Mouse (Mus musculus) spleen, postnatal 0 days (tissue): ENCODE results near the gene Idh3b. TPM values are rescaled to one million over a fixed set of nuclear protein-coding genes. Genes with fewer than 3 reads are reported as not detected.

Experiments
- polyA plus RNA-seq: library from polyadenylated mRNA; unstranded; fragments of >200 nt; fragmentation: Nextera tagmentation; extraction: Ambion mirVana; gene quantifications from 2 replicates; pipeline ENCODE4 v1.2.1, GENCODE M21; 2015

Gene Idh3b
- polyA plus RNA-seq: 84.4 and 94.5 TPM in 2 replicates

DNA sequence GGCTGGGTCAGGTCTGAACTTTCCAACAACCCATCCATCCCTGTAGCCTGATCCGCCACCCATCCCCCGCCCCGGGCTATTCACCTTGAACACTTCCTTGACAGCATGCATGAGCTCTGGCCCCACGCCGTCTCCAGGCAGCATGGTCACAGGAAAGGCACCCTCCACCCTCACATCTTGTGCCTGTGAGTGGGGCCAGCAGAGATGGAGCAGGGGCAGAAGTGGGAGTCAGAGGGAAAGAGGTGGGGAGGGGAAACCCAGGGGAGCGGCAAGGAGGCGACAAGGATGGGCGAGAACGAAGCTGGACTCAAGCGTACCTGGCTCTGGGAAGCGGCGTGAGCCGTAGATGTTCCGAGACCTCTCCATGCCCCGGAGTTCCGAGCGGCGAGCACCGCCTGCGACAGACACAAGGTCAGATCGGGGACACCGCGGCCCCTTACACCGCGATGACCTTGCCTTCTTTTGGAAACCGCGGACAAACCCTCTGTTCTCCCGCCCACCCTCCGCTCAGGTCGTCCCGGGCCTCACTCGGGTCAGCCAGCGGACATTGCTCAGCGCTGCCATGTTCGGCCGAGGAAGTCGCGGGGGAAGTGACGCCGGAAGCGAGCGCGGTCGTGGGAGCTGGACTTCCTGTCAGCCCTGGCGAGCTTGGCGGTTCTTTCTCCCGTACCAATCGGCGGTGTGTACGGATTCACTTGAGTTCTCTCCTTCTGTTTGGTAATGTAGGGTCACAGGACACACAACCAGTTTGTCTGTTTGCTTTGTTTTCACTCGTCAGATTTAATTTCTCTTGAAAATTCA lies at the start of gene Idh3b:
Gene Idh3b, minus strand, starts transcription at position 694 of the 801 bp plus-strand sequence.

DNA sequence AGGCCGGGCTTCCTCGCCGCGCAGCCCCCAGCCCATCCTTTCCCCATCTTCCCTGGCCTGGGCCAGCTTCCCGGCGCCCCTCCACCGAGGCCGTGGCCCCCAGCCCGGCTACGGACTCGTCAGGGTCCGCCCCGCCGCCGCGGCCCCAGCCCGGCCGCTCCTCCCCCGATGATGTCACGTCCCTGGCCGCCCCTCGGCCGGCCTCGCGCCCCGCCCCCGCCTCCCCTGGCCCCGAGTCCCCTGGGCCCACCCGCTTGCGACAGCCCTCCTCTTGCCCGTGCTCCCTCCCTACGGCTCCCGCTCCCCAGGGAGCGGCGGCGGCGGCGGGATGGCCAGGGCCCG lies 10.6 kb upstream of the Idh3b start, which contains the start of gene Ebf4:
Gene Ebf4, plus strand, starts transcription at position 234 of the 342 bp plus-strand sequence.

DNA sequence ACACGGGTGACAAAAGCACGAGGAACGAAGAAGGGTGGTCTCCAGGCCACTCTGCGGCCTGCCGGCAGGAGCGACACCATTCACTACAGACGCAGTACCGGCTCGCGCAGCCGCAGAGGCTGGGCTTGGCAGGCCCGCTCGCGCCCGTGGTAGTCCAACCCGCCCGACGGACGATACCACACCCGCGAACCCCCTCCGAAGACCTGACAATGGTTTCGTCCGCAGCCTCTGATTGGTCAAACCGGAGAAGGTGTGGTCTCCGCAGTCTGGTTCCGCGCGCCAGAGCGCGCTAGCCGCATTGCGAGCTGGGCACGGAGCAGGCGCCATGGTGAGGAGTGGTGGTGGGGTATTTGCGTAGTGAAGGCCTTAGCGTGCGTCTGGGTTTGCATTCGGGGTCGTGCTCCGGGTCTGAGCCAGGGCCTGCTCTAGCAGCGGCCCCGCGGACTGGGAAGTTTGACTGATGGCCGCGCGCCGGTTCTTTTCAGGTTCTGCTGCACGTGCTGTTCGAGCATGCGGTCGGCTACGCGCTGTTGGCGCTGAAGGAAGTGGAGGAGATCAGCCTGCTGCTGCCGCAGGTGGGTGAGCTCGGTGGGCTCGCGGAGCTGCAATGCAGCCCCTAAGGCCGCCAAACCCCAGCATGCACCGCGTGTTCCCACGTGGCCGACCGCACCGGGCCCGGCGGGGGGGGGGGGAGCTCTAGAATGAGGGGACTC lies 10.0 kb downstream of the Idh3b start, which contains the start of gene Nop56:
Gene Nop56, plus strand, starts transcription at position 282 of the 713 bp plus-strand sequence.

Other genes with a start within 250 kb of the Idh3b start
- gene Tgm6, start 172.1 kb downstream of the Idh3b start, polyA plus RNA-seq: not detected in 2 replicates
- 413 and 428 TPM in 2 replicates for gene Snrpb, start 105.1 kb downstream of the Idh3b start, polyA plus RNA-seq
- 0.13 TPM in 1 of 2 replicates, not detected in the other for gene Tmc2, start 89.4 kb downstream of the Idh3b start, polyA plus RNA-seq
- gene Nop56, start 10.1 kb downstream of the Idh3b start, polyA plus RNA-seq: 207 and 228 TPM in 2 replicates
- gene Ebf4, start 10.6 kb upstream of the Idh3b start, polyA plus RNA-seq: 0.37 and 0.78 TPM in 2 replicates
- gene Cpxm1, start 113.0 kb upstream of the Idh3b start, polyA plus RNA-seq: 18.5 and 23.9 TPM in 2 replicates
- not detected in 2 replicates for gene Gm28372, start 120.7 kb upstream of the Idh3b start, polyA plus RNA-seq
- not detected in 2 replicates for gene 1700020A23Rik, start 120.7 kb upstream of the Idh3b start, polyA plus RNA-seq
- not detected in 2 replicates for gene Tmem239, start 121.9 kb upstream of the Idh3b start, polyA plus RNA-seq
- 51.9 and 56.3 TPM in 2 replicates for gene Vps16, start 139.8 kb upstream of the Idh3b start, polyA plus RNA-seq
- 3.8 and 4.5 TPM in 2 replicates for gene Pced1a, start 140.2 kb upstream of the Idh3b start, polyA plus RNA-seq
- 36.1 and 43.6 TPM in 2 replicates for gene Ptpra, start 165.7 kb upstream of the Idh3b start, polyA plus RNA-seq